Mouse (Mus musculus): ENCODE data around the gene Ipo5. TPM values are rescaled to one million over a fixed set of nuclear protein-coding genes. Genes with fewer than 3 reads are reported as not detected.

Ipo5 gene
- total RNA-seq, 1 experiment: 143 TPM

GRCm38 (mm10) chr14:120942803-120943202 is 31.8 kb downstream of the Ipo5 start:
- in situ Hi-C loops (cut with MboI; ENCODE audit: low sequenced_read_pairs in 2 of 2, unreplicated experiment in 2 of 2): no loop called here
- Histone ChIP-seq H3K27ac (ENCODE audit: insufficient read depth, low read depth, low read length, poor library complexity, severe bottlenecking) (no peak overlapping the region), H3K4me1 (ENCODE audit: control insufficient read depth in 2 of 2, insufficient read depth in 2 of 2, low read length in 2 of 2, poor library complexity in 1 of 2) (no peaks in the 10 kb centered on the region), H3K36me3 (ENCODE audit: control insufficient read depth, insufficient read depth, low read length, poor library complexity, severe bottlenecking) (peaks cover 68% of the 10 kb centered on the region), H3K9ac (ENCODE audit: insufficient read depth, low read depth, low read length, poor library complexity, severe bottlenecking) (no peak overlapping the region), H3K9me3 (ENCODE audit: control insufficient read depth, insufficient read depth, low read depth, low read length) (no peaks in the 10 kb centered on the region), H3K4me3 (ENCODE audit: insufficient read depth in 1 of 2, low read depth in 1 of 2, low read length in 2 of 2, poor library complexity in 1 of 2, severe bottlenecking in 1 of 2) (no peak overlapping the region)
- no peak for DNase-seq (ENCODE audit: low read depth, low spot score)
- no peak for TF ChIP-seq ZNF384 (IDR thresholded peaks at IDR 0.05; ENCODE audit: low read depth, low read length)
- TF ChIP-seq MAFK (IDR thresholded peaks at IDR 0.05; ENCODE audit: insufficient read depth, low read depth, low read length): no peak
- no peak for TF ChIP-seq ZC3H11A (IDR thresholded peaks at IDR 0.05; ENCODE audit: borderline replicate concordance, low read depth, low read length)
- no peak for TF ChIP-seq HCFC1 (IDR thresholded peaks at IDR 0.05; ENCODE audit: borderline replicate concordance, insufficient read depth, low read length)
- TF ChIP-seq CHD2 (IDR thresholded peaks at IDR 0.05; ENCODE audit: low read depth, low read length): no peak

- no peaks in the 10 kb centered on the region for H3K9me3 ChIP-seq (ENCODE audit: control insufficient read depth, insufficient read depth, low read depth, low read length)
- H3K27ac ChIP-seq (ENCODE audit: insufficient read depth, low read depth, low read length, poor library complexity, severe bottlenecking): no peak overlapping the region
- H3K9ac ChIP-seq (ENCODE audit: insufficient read depth, low read depth, low read length, poor library complexity, severe bottlenecking): no peak overlapping the region
- no peak overlapping the region for H3K4me3 ChIP-seq (ENCODE audit: insufficient read depth in 1 of 2, low read depth in 1 of 2, low read length in 2 of 2, poor library complexity in 1 of 2, severe bottlenecking in 1 of 2)
- peaks cover 57% of the 10 kb centered on the region for H3K36me3 ChIP-seq (ENCODE audit: control insufficient read depth, insufficient read depth, low read length, poor library complexity, severe bottlenecking)
- H3K4me1 ChIP-seq (ENCODE audit: control insufficient read depth in 2 of 2, insufficient read depth in 2 of 2, low read length in 2 of 2, poor library complexity in 1 of 2): no peaks in the 10 kb centered on the region; a peak in 1 of 4 replicates
- in situ Hi-C loops (cut with MboI; ENCODE audit: low sequenced_read_pairs in 2 of 2, unreplicated experiment in 2 of 2): no loop called here
- no peak for TF ChIP-seq CHD2 (IDR thresholded peaks at IDR 0.05; ENCODE audit: low read depth, low read length)
- TF ChIP-seq MAFK (IDR thresholded peaks at IDR 0.05; ENCODE audit: insufficient read depth, low read depth, low read length): no peak
- no peak for TF ChIP-seq HCFC1 (IDR thresholded peaks at IDR 0.05; ENCODE audit: borderline replicate concordance, insufficient read depth, low read length)
- no peak for TF ChIP-seq ZNF384 (IDR thresholded peaks at IDR 0.05; ENCODE audit: low read depth, low read length)
- no peak for TF ChIP-seq ZC3H11A (IDR thresholded peaks at IDR 0.05; ENCODE audit: borderline replicate concordance, low read depth, low read length)
- no peak for DNase-seq (ENCODE audit: low read depth, low spot score)
Measured at GRCm38 (mm10) chr14:120945146-120945545, 34.1 kb downstream of the Ipo5 start.

DNA sequence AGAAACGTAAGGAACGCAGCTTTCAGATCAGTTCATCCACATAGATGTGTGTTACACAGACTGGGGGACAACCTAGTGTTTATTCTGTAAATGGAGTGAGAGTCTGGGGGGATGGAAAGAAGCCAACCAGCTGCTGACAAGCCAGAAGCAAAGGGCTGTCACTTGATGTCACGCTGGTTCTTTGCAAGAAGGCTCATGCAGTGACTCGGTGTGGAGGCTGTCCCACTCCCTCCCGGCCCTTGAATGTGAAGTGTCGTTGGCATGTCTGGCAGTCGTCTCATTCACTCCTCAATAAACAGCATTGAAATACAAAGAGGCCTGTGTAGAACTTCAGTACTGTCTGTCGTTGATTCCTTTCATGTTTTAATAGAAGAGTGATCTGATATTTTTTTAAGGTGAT is 36.1 kb downstream of the Ipo5 start:
- DNase-seq (ENCODE audit: low read depth, low spot score): no peak
- no peak overlapping the region for H3K27ac ChIP-seq (ENCODE audit: insufficient read depth, low read depth, low read length, poor library complexity, severe bottlenecking)
- in situ Hi-C loops (cut with MboI; ENCODE audit: low sequenced_read_pairs in 2 of 2, unreplicated experiment in 2 of 2): no loop called here
- no peaks in the 10 kb centered on the region; a peak in 1 of 4 replicates for H3K4me1 ChIP-seq (ENCODE audit: control insufficient read depth in 2 of 2, insufficient read depth in 2 of 2, low read length in 2 of 2, poor library complexity in 1 of 2)
- no peaks in the 10 kb centered on the region for H3K9me3 ChIP-seq (ENCODE audit: control insufficient read depth, insufficient read depth, low read depth, low read length)
- no peak overlapping the region for H3K4me3 ChIP-seq (ENCODE audit: insufficient read depth in 1 of 2, low read depth in 1 of 2, low read length in 2 of 2, poor library complexity in 1 of 2, severe bottlenecking in 1 of 2)
- peaks cover 43% of the 10 kb centered on the region for H3K36me3 ChIP-seq (ENCODE audit: control insufficient read depth, insufficient read depth, low read length, poor library complexity, severe bottlenecking)
- TF ChIP-seq ZNF384 (IDR thresholded peaks at IDR 0.05; ENCODE audit: low read depth, low read length) (no peak), MAFK (IDR thresholded peaks at IDR 0.05; ENCODE audit: insufficient read depth, low read depth, low read length) (no peak), CHD2 (IDR thresholded peaks at IDR 0.05; ENCODE audit: low read depth, low read length) (no peak), HCFC1 (IDR thresholded peaks at IDR 0.05; ENCODE audit: borderline replicate concordance, insufficient read depth, low read length) (no peak), ZC3H11A (IDR thresholded peaks at IDR 0.05; ENCODE audit: borderline replicate concordance, low read depth, low read length) (no peak)
- no peak overlapping the region for H3K9ac ChIP-seq (ENCODE audit: insufficient read depth, low read depth, low read length, poor library complexity, severe bottlenecking)

- no peak overlapping the region for H3K9ac ChIP-seq (ENCODE audit: insufficient read depth, low read depth, low read length, poor library complexity, severe bottlenecking)
Measured at GRCm38 (mm10) chr14:120949002-120949401, 38.0 kb downstream of the Ipo5 start.

GRCm38 (mm10) chr14:120950068-120950467 is 39.0 kb downstream of the Ipo5 start:
- Histone ChIP-seq H3K4me3 (ENCODE audit: insufficient read depth in 1 of 2, low read depth in 1 of 2, low read length in 2 of 2, poor library complexity in 1 of 2, severe bottlenecking in 1 of 2) (no peak overlapping the region), H3K9me3 (ENCODE audit: control insufficient read depth, insufficient read depth, low read depth, low read length) (no peaks in the 10 kb centered on the region), H3K36me3 (ENCODE audit: control insufficient read depth, insufficient read depth, low read length, poor library complexity, severe bottlenecking) (peaks cover 17% of the 10 kb centered on the region), H3K27ac (ENCODE audit: insufficient read depth, low read depth, low read length, poor library complexity, severe bottlenecking) (no peak overlapping the region), H3K4me1 (ENCODE audit: control insufficient read depth in 2 of 2, insufficient read depth in 2 of 2, low read length in 2 of 2, poor library complexity in 1 of 2) (no peaks in the 10 kb centered on the region; a peak in 1 of 4 replicates), H3K9ac (ENCODE audit: insufficient read depth, low read depth, low read length, poor library complexity, severe bottlenecking) (no peak overlapping the region)
- TF ChIP-seq CHD2 (IDR thresholded peaks at IDR 0.05; ENCODE audit: low read depth, low read length): no peak
- TF ChIP-seq ZC3H11A (IDR thresholded peaks at IDR 0.05; ENCODE audit: borderline replicate concordance, low read depth, low read length): no peak
- TF ChIP-seq ZNF384 (IDR thresholded peaks at IDR 0.05; ENCODE audit: low read depth, low read length): no peak
- TF ChIP-seq MAFK (IDR thresholded peaks at IDR 0.05; ENCODE audit: insufficient read depth, low read depth, low read length): no peak
- no peak for TF ChIP-seq HCFC1 (IDR thresholded peaks at IDR 0.05; ENCODE audit: borderline replicate concordance, insufficient read depth, low read length)
- DNase-seq (ENCODE audit: low read depth, low spot score): no peak
- in situ Hi-C loops (cut with MboI; ENCODE audit: low sequenced_read_pairs in 2 of 2, unreplicated experiment in 2 of 2): loop anchor here in 1 of 2 experiments (25.0 kb wide), 1 partner anchor 487 kb away; no protein-coding TSS in a partner anchor

More at GRCm38 (mm10) chr14:120949002-120949401, 38.0 kb downstream of the Ipo5 start:
- in situ Hi-C loops (cut with MboI; ENCODE audit: low sequenced_read_pairs in 2 of 2, unreplicated experiment in 2 of 2): no loop called here
- Histone ChIP-seq H3K36me3 (ENCODE audit: control insufficient read depth, insufficient read depth, low read length, poor library complexity, severe bottlenecking) (peaks cover 26% of the 10 kb centered on the region), H3K4me3 (ENCODE audit: insufficient read depth in 1 of 2, low read depth in 1 of 2, low read length in 2 of 2, poor library complexity in 1 of 2, severe bottlenecking in 1 of 2) (no peak overlapping the region), H3K9me3 (ENCODE audit: control insufficient read depth, insufficient read depth, low read depth, low read length) (no peaks in the 10 kb centered on the region), H3K27ac (ENCODE audit: insufficient read depth, low read depth, low read length, poor library complexity, severe bottlenecking) (no peak overlapping the region), H3K4me1 (ENCODE audit: control insufficient read depth in 2 of 2, insufficient read depth in 2 of 2, low read length in 2 of 2, poor library complexity in 1 of 2) (no peaks in the 10 kb centered on the region; a peak in 1 of 4 replicates)
- no peak for TF ChIP-seq ZNF384 (IDR thresholded peaks at IDR 0.05; ENCODE audit: low read depth, low read length)
- peak; percentile 37; the same call in 1 of the 2 replicates for TF ChIP-seq ZC3H11A (IDR thresholded peaks at IDR 0.05; ENCODE audit: borderline replicate concordance, low read depth, low read length)
- no peak for TF ChIP-seq MAFK (IDR thresholded peaks at IDR 0.05; ENCODE audit: insufficient read depth, low read depth, low read length)
- DNase-seq (ENCODE audit: low read depth, low spot score): peak; percentile 61
